Mouse (Mus musculus): ENCODE measurements around the gene Cd164l2.

- TF ChIP-seq CTCF (IDR thresholded peaks at IDR 0.05; ENCODE audit: borderline replicate concordance, control insufficient read depth, extremely low read depth, insufficient read depth, low read length, poor library complexity) (no peak), POLR2A (IDR thresholded peaks at IDR 0.05; ENCODE audit: control insufficient read depth, extremely low read depth, insufficient read depth, low read length, poor library complexity) (no peak)
Measured at GRCm38 (mm10) chr4:133247072-133247471, 35.1 kb downstream of the Cd164l2 start.
